Mouse (Mus musculus) embryonic fibroblast, embryonic 13.5 days (primary cell): ENCODE measurements at regions not wholly inside any gene's neighbourhood (a gene's known extent, or its start where the extent isn't known, plus 50 kb on each side); places are given as distances from the start of the nearest gene placed in this dataset.

Experiments
- CTCF ChIP-seq: IDR thresholded peaks from 2 replicates; pipeline ENCODE4 v1.5.1; 2011; ENCODE audit warnings: mild to moderate bottlenecking, control low read depth, low read length, moderate library complexity, borderline replicate concordance; ENCODE audit not compliant: insufficient read depth
- POLR2A ChIP-seq: IDR thresholded peaks from 2 replicates; pipeline ENCODE4 v1.6.1; 2011; ENCODE audit warnings: low read depth, mild to moderate bottlenecking, control low read depth, low read length, moderate library complexity

- TF ChIP-seq POLR2A (no peak), CTCF (no peak)
Measured at GRCm38 (mm10) chr12:35287974-35288373, 241.0 kb downstream of the Snx13 start.
